Mouse (Mus musculus): Measurements from ENCODE around the gene Pitpnc1. TPM values are rescaled to one million over a fixed set of nuclear protein-coding genes. Genes with fewer than 3 reads are reported as not detected.

The Pitpnc1 gene
- total and polyA plus RNA-seq, 2 experiments from 2014 or later, result 27.9 to 29.2 TPM

- Histone ChIP-seq H3K4me1 (ENCODE audit: control insufficient read depth, insufficient read depth) (peaks cover 8% of the 10 kb centered on the region; the same call in 1 of the 2 replicates), H3K36me3 (replicated peaks; ENCODE audit: control insufficient read depth, insufficient read depth, low read length) (no peaks in the 10 kb centered on the region), H3K9ac (replicated peaks; ENCODE audit: low read depth, low read length) (no peak overlapping the region), H3K9me3 (replicated peaks; ENCODE audit: control insufficient read depth, low read length) (no peaks in the 10 kb centered on the region), H3K27me3 (ENCODE audit: control insufficient read depth, insufficient read depth, low read length) (no peaks in the 10 kb centered on the region), H3K27ac (ENCODE audit: low read depth) (no peak overlapping the region), H3K4me2 (ENCODE audit: low read depth, low read length) (no peak overlapping the region), H3K4me3 (ENCODE audit: low read depth, low read length) (no peak overlapping the region)
- no peak for TF ChIP-seq EP300 (IDR thresholded peaks at IDR 0.05; ENCODE audit: low read depth)
- no peak for TF ChIP-seq CTCF (IDR thresholded peaks at IDR 0.05; ENCODE audit: low read depth)
- 71% methylated on average over 6 of the region's 6 CpGs for WGBS
- no peak for DNase-seq (ENCODE audit: low spot score)
- no peak for ATAC-seq (ENCODE audit: insufficient read depth, low read depth)
Measured at GRCm38 (mm10) chr11:107466611-107467391, 3.7 kb downstream of the Pitpnc1 start.

GRCm38 (mm10) chr11:107465969-107466368, 4.5 kb downstream of the Pitpnc1 start:
- 40% methylated on average over 1 of the region's 1 CpGs for WGBS
- Histone ChIP-seq H3K9ac (replicated peaks; ENCODE audit: low read depth, low read length) (no peak overlapping the region), H3K27ac (ENCODE audit: low read depth) (no peak overlapping the region), H3K9me3 (replicated peaks; ENCODE audit: control insufficient read depth, low read length) (no peaks in the 10 kb centered on the region), H3K4me2 (ENCODE audit: low read depth, low read length) (no peak overlapping the region), H3K4me1 (ENCODE audit: control insufficient read depth, insufficient read depth) (peaks cover 8% of the 10 kb centered on the region; the same call in 1 of the 2 replicates), H3K4me3 (ENCODE audit: low read depth, low read length) (no peak overlapping the region), H3K36me3 (replicated peaks; ENCODE audit: control insufficient read depth, insufficient read depth, low read length) (no peaks in the 10 kb centered on the region), H3K27me3 (ENCODE audit: control insufficient read depth, insufficient read depth, low read length) (no peaks in the 10 kb centered on the region)
- ATAC-seq (ENCODE audit: insufficient read depth, low read depth) (no peak), DNase-seq (ENCODE audit: low spot score) (no peak)
- TF ChIP-seq EP300 (IDR thresholded peaks at IDR 0.05; ENCODE audit: low read depth) (no peak), CTCF (IDR thresholded peaks at IDR 0.05; ENCODE audit: low read depth) (no peak)

- no peaks in the 10 kb centered on the region for H3K27me3 ChIP-seq (ENCODE audit: control insufficient read depth, insufficient read depth, low read length)
- no peak overlapping the region for H3K4me3 ChIP-seq (ENCODE audit: low read depth, low read length)
- no peak for ATAC-seq (ENCODE audit: insufficient read depth, low read depth)
- H3K4me1 ChIP-seq (ENCODE audit: control insufficient read depth, insufficient read depth), result peaks cover 8% of the 10 kb centered on the region; the same call in 1 of the 2 replicates
- H3K27ac ChIP-seq (ENCODE audit: low read depth), result no peak overlapping the region
- 88% methylated on average over 4 of the region's 4 CpGs for WGBS
- no peak overlapping the region for H3K4me2 ChIP-seq (ENCODE audit: low read depth, low read length)
- no peak overlapping the region for H3K9ac ChIP-seq (replicated peaks; ENCODE audit: low read depth, low read length)
- no peaks in the 10 kb centered on the region for H3K36me3 ChIP-seq (replicated peaks; ENCODE audit: control insufficient read depth, insufficient read depth, low read length)
- no peaks in the 10 kb centered on the region for H3K9me3 ChIP-seq (replicated peaks; ENCODE audit: control insufficient read depth, low read length)
- TF ChIP-seq EP300 (IDR thresholded peaks at IDR 0.05; ENCODE audit: low read depth) (no peak), CTCF (IDR thresholded peaks at IDR 0.05; ENCODE audit: low read depth) (no peak)
- no peak for DNase-seq (ENCODE audit: low spot score)
Measured at GRCm38 (mm10) chr11:107465041-107465440, 5.5 kb downstream of the Pitpnc1 start.

- WGBS, result 65% methylated on average over 6 of the region's 6 CpGs
- Histone ChIP-seq H3K4me1 (ENCODE audit: control insufficient read depth, insufficient read depth) (peaks cover 8% of the 10 kb centered on the region; the same call in 1 of the 2 replicates), H3K27me3 (ENCODE audit: control insufficient read depth, insufficient read depth, low read length) (no peaks in the 10 kb centered on the region), H3K9me3 (replicated peaks; ENCODE audit: control insufficient read depth, low read length) (no peaks in the 10 kb centered on the region), H3K4me3 (ENCODE audit: low read depth, low read length) (no peak overlapping the region), H3K36me3 (replicated peaks; ENCODE audit: control insufficient read depth, insufficient read depth, low read length) (no peaks in the 10 kb centered on the region), H3K9ac (replicated peaks; ENCODE audit: low read depth, low read length) (no peak overlapping the region), H3K27ac (ENCODE audit: low read depth) (no peak overlapping the region), H3K4me2 (ENCODE audit: low read depth, low read length) (no peak overlapping the region)
- ATAC-seq (ENCODE audit: insufficient read depth, low read depth), result no peak
- no peak for TF ChIP-seq EP300 (IDR thresholded peaks at IDR 0.05; ENCODE audit: low read depth)
- no peak for DNase-seq (ENCODE audit: low spot score)
Measured at GRCm38 (mm10) chr11:107464141-107464540, 6.4 kb downstream of the Pitpnc1 start.

- WGBS, result 67% methylated on average over 12 of the region's 12 CpGs
- no peak overlapping the region for H3K4me2 ChIP-seq (ENCODE audit: low read depth, low read length)
- no peak for ATAC-seq (ENCODE audit: insufficient read depth, low read depth)
- no peak overlapping the region for H3K9ac ChIP-seq (replicated peaks; ENCODE audit: low read depth, low read length)
- H3K36me3 ChIP-seq (replicated peaks; ENCODE audit: control insufficient read depth, insufficient read depth, low read length), result no peaks in the 10 kb centered on the region
- no peak for DNase-seq (ENCODE audit: low spot score)
- no peak for TF ChIP-seq EP300 (IDR thresholded peaks at IDR 0.05; ENCODE audit: low read depth)
- no peak for TF ChIP-seq CTCF (IDR thresholded peaks at IDR 0.05; ENCODE audit: low read depth)
- no peaks in the 10 kb centered on the region for H3K9me3 ChIP-seq (replicated peaks; ENCODE audit: control insufficient read depth, low read length)
- no peak overlapping the region for H3K4me3 ChIP-seq (ENCODE audit: low read depth, low read length)
- peaks cover 4% of the 10 kb centered on the region; the same call in 1 of the 2 replicates for H3K4me1 ChIP-seq (ENCODE audit: control insufficient read depth, insufficient read depth)
- no peak overlapping the region for H3K27ac ChIP-seq (ENCODE audit: low read depth)
- no peaks in the 10 kb centered on the region for H3K27me3 ChIP-seq (ENCODE audit: control insufficient read depth, insufficient read depth, low read length)
Measured at GRCm38 (mm10) chr11:107463251-107463681, 7.2 kb downstream of the Pitpnc1 start.
